Mouse (Mus musculus) kidney, adult 2 months (tissue): ENCODE measurements at regions not wholly inside any gene's neighbourhood (a gene's known extent, or its start where the extent isn't known, plus 50 kb on each side); places are given as distances from the start of the nearest gene placed in this dataset.

Experiments
- CTCF ChIP-seq: fragments of 200-500 bp; conservative IDR thresholded peaks from 2 replicates; pipeline ENCODE4 v1.5.1; 2011; ENCODE audit warnings: low read depth, mild to moderate bottlenecking, control low read depth, low read length, moderate library complexity, mixed read lengths; ENCODE audit not compliant: insufficient read depth, insufficient read length
- POLR2A ChIP-seq: fragments of 200-500 bp; IDR thresholded peaks from one replicate; pipeline ENCODE4 v1.6.1; 2011; ENCODE audit warnings: low read depth, low read length, control low read depth

- no peak for TF ChIP-seq POLR2A
- TF ChIP-seq CTCF = no peak
Measured at GRCm38 (mm10) chr15:59231703-59232102, 342.6 kb downstream of the Gm49356 start.
